Mouse (Mus musculus) cerebellum, postnatal 10 days (tissue): ENCODE data around the gene Pou2f1.

Experiments used
- DNase-seq, 2 experiments: peaks; one replicate each; pipeline ENCODE4 v3.0.0; 2021; ENCODE audit warnings: mixed read lengths in 2 of 2

Gene Pou2f1

DNA sequence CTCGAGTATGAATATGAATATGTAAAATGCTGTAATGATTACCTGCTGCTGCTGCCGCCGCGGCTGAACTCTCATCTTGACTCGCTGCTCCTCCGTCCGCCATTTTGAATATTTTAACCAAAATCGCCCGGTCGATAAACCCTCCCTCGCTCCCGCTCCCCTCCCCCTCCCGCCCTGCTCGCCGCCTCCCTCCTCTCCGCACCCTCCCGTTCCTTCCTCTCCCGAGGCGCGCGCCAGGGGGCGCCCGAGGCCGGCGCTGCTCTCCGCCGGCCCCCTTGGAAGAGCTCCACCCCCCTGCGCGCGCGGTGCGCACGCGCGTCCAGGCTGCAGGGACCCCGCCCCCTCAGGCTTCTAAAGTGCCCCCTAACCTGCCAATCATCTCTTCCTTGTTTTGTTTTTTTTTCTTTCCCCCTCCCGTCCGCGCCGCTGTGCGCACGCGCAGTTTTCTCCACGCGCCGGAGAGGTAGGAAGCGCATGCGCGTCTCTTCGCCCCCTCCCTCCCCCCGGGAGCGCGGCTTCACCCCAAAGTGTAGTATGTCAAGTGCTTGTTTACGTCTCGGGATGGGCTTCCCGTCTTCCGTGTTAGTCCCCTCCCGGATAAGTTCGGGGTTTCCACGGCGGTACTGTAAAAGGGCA is at the start of gene Pou2f1:
Gene Pou2f1, minus strand, starts transcription at position 159 of the 636 bp plus-strand sequence.
- DNase-seq, result peak; percentile 99

GRCm38 (mm10) chr1:166049046-166049827 is 46.8 kb upstream of the Pou2f1 start:
- DNase-seq, result peak; percentile 20 to 49

DNA sequence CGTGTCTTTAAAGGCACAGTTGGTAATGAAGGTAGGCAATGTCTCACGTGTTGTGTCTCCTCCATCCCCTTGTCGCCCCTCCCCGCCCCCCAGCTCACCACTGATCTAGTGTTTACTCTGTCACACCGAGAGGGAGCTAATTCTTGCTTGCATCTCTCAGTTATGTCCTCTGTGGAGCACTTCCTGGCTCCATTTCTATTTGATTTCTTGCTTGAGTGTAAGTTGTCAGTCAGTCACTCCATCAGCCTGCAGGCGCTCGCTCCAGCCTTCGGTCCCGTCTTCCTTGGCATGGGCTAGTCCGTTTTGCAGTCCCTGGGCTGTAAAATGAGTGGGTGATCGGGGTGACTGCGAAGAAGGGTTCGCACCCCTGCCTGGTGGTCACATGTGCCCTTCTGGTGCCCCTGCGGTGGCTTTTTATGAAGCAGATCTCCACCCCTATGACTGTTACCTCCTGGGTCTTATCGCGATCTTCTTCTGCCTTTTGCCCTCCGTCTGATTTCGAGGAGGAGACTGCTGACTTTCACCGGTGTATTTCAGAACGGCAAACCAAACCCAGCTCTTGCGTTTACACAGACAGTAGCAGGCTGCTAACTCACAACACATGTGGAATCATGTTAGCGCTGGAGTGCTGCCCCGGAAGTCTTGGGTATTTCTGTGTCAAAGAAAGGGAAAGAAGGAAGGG is 45.9 kb upstream of the Pou2f1 start:
- peak; percentile 14 to 25 for DNase-seq

- peak; percentile 39 to 56 for DNase-seq
Observed at GRCm38 (mm10) chr1:166047505-166048170, 45.2 kb upstream of the Pou2f1 start.

- no peak for DNase-seq
Observed at GRCm38 (mm10) chr1:166045894-166046197, 43.4 kb upstream of the Pou2f1 start.

GRCm38 (mm10) chr1:166045060-166045893 is 42.8 kb upstream of the Pou2f1 start:
- peak; percentile 19 to 23 for DNase-seq

DNA sequence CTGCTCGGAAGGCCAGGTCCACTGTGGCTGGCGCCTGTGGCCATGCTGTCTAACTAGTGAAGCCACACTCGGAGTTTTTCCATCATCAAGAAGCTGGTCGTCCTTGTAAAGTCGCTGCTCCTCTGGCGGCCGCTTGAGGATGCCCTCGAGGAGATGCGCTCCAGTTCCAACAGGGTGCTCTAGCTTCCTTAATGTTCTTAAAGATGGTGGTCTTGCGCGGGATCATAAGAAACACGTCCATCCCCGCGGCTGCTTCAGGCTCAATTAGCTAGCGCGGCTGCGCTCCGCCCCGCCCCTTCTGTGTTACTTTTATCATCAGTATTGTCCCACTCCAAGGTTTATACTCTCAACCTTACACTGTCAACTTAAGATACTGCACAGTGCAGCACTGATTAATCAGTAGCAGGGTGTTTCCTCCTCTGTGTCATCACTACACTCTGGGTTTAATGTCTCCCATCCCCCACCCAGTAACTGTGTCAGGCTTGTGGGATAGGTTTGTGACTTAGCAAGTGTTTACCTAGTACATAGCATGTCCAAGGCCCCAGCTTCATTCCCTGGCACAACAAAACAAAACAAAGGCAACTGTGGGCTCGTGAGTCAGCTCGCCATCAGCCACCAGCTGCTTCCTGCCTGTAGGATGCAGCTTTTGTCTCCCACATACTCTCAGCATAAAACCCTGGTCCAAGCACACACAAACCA is 41.1 kb upstream of the Pou2f1 start:
- peak; percentile 5 to 16 for DNase-seq

GRCm38 (mm10) chr1:166041501-166041900 is 39.0 kb upstream of the Pou2f1 start:
- no peak for DNase-seq

DNA sequence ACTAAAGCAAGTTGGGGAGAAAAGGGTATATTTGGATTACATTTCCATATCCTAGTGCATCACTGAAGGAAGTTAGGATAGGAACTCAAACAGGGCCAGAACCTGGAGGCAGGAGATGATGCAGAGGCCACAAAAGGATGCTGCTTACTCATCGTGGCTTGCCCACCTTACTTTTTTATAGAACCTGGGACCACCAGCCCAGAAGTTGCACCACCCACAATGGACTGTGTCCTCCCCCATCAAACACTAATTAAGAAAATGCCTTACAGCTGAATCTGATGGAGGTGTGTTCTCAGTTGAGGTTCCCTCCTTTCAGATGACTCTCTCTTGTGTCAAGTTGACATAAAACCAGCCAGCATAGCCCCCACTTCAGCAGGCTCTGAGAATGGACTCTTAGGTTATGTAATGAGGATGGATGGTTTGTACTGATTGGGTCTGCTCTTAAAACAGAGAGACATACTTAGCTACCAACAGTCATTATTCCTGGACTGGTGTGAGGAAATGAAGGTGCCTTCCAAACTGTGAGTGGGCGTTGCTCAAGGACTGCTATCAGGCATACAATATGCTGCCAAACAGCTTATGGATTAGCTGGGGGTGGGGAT is 36.4 kb upstream of the Pou2f1 start:
- DNase-seq, result no peak

DNA sequence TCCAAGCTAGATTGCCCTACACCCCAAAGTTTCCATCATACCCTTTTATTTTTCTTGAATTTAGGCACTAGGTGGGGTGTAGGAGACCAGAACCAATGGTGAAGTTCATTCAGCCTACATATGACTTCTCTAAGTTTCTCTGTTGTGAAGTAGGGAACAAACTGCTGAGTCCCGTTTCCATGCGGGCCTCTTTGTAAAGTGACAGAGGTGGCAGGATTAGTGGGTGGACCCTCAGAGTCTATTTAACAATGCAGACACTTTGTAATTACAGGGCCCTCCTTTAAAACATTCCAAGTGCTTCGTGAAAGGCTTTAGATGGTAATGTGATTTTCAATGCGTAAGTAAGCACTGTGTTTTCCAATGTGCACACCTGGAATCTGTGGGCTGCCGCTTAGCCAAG is 32.6 kb upstream of the Pou2f1 start:
- DNase-seq, result no peak

GRCm38 (mm10) chr1:166031673-166032547 is 29.4 kb upstream of the Pou2f1 start:
- no peak for DNase-seq

DNA sequence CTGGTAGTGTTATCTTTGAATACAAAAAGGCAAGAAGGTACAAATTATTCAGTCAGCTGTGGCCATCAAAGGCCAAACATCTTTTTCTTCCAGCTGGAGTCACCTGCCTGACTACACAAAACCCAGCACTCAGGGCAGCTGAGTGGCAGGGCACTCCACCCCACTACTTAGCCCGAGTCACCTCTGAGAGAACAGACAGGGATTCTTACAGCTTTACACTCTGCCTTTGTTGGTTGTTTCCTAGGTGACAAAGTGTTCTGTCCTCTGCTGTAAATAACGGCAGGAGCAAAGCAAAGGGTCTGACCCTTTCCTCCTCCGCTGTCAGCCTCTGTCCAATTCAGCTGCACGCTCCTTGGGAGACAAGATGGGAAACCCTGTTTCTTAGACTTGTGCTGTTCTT is 21.5 kb upstream of the Pou2f1 start:
- no peak for DNase-seq

GRCm38 (mm10) chr1:166017203-166017602 is 14.7 kb upstream of the Pou2f1 start:
- DNase-seq, result no peak

- DNase-seq, result no peak
Observed at GRCm38 (mm10) chr1:166016306-166016705, 13.8 kb upstream of the Pou2f1 start.

- DNase-seq, result no peak
Observed at GRCm38 (mm10) chr1:166014530-166014929, 12.1 kb upstream of the Pou2f1 start.

DNA sequence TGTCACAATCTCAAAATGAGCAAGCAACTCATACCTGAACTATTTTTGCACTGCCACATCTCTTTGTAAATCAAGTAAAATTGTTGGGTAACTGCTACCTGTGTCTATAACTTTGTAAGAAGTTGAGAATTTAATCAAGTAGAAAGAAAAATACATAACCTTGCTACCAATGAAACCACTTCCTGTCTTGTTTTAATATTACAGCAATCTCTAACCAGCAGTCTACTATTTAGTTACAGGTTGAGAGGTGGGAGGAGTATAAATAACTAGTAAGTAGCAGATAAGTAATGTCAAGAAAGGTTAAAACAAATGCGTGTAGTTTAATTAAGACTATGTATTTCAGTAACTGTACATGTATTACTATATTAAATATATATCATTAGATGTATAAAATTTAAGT is 7.6 kb upstream of the Pou2f1 start:
- DNase-seq, result no peak

DNA sequence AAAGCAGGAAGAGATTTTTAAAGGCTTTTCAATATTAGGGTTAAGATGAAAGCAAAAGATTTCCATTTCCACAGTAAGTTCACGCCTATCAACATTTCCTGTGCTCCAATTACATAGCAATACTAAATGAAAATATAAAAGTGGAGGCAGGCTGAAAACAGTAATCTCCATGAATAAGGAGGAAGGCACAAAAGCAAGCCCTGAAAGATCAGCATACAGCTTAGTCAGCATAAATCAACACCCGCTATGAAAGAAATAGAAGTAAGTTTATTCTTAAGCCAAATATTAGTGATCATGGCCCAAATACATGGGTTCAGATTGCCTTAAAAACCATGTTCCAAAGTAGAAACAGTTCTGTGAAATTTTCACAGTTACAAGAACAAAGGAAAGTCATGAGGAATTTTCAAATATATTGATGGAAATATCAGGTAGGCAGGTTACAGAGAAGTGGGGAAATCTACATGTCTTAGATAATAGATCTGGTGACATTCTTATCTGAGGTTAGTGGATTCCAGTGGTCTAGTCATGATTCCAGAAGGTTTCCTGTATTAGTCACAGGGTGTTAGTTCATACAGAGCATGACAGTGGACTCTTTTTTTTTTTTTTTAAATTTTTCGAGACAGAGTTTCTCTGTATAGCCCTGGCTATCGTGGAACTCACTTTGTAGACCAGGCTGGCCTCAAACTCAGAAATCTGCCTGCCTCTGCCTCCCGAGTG is 6.3 kb upstream of the Pou2f1 start:
- no peak for DNase-seq

- no peak for DNase-seq
Observed at GRCm38 (mm10) chr1:166007026-166007425, 4.5 kb upstream of the Pou2f1 start.

DNA sequence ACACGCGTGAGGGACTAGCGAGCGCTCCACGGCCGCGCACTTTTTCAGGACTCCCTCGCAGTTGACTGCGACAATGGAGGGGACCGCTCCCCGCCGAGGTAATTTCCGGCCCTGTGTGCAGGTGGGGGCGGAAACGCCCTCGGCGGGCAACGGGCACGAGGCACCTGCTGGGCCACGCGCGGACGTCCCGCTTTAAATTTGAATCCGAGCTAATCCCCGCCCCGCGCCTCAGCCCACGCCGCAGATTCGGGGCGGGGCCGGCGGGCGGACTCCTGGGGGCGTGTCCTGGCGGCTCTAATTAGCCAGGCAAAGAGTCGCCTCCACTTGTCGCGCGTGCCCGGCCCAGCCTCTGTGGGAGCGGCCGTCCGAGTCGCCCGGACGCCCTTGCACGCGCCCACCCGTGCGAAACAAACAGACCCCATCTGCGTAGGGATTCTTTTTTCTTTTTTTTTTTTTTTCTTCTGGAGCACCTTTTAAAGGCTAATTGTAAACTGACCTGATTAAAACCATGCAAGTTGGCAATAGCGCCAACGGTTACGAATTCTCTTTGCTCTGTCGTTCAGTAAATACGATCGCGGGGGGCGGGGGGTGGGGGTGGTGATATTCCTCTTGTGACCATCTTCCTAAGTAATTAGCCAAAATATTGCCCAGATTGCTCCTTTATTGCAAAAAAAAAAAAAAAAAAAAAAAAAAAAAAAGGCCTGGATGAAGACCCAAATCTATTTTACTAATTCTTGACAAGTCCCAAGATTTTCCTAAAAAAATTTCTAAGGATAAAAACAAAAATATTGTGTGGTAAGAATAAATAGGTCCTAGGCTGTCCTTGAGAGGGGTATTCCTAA is 924 bp upstream of the Pou2f1 start:
- peak; percentile 98 for DNase-seq
